In genomic region chr17:47284236-47284635, GRCm38 (mm10) we compare ENCODE assay signal across 13 mouse cellular contexts.
"Had no signal": no experiment of that assay in that cellular context is flagged by ENCODE, and none has a peak within 500 bp of the region (broad histone marks: within the 10 kb centered on the region; RNA-seq: fewer than 3 reads in every experiment).

No protein-coding gene starts in this region.

- H3K27me3 ChIP-seq: kidney, embryonic 15.5 days; limb, embryonic 13.5 days; midbrain, embryonic 12.5 days had no signal

- ATAC-seq: intestine, embryonic 16.5 days had no signal

- H3K9ac ChIP-seq: kidney, embryonic 15.5 days; limb, embryonic 13.5 days; liver, embryonic 14.5 days; midbrain, embryonic 12.5 days had no signal

- H3K9me3 ChIP-seq: kidney, embryonic 15.5 days; limb, embryonic 13.5 days; megakaryocyte, embryonic 14.5 days; midbrain, embryonic 12.5 days had no signal

- H3K4me1 ChIP-seq: limb, embryonic 13.5 days had no signal

- H3K27ac ChIP-seq: kidney, embryonic 15.5 days; limb, embryonic 13.5 days; liver, embryonic 14.5 days; macrophage; midbrain, embryonic 12.5 days had no signal

- DNase-seq: kidney, adult 2 months; kidney, postnatal 14 days; left cerebral cortex, postnatal 4 days; right cerebral cortex, postnatal 14 days; thymus, adult 18-20 months; thymus, postnatal 14 days had no signal

- H3K4me2 ChIP-seq: kidney, embryonic 15.5 days; limb, embryonic 13.5 days; midbrain, embryonic 12.5 days had no signal

- H3K4me3 ChIP-seq: kidney, embryonic 15.5 days; limb, embryonic 13.5 days; megakaryocyte, embryonic 14.5 days; midbrain, embryonic 12.5 days had no signal
